Mouse (Mus musculus): ENCODE measurements around the gene 0610010F05Rik. TPM values are rescaled to one million over a fixed set of nuclear protein-coding genes. Genes with fewer than 3 reads are reported as not detected.

Gene 0610010F05Rik
- polyA plus RNA-seq (2015; fragmentation: Nextera tagmentation; extraction: Ambion mirVana) = 25.6 and 28.7 TPM in 2 replicates

DNA sequence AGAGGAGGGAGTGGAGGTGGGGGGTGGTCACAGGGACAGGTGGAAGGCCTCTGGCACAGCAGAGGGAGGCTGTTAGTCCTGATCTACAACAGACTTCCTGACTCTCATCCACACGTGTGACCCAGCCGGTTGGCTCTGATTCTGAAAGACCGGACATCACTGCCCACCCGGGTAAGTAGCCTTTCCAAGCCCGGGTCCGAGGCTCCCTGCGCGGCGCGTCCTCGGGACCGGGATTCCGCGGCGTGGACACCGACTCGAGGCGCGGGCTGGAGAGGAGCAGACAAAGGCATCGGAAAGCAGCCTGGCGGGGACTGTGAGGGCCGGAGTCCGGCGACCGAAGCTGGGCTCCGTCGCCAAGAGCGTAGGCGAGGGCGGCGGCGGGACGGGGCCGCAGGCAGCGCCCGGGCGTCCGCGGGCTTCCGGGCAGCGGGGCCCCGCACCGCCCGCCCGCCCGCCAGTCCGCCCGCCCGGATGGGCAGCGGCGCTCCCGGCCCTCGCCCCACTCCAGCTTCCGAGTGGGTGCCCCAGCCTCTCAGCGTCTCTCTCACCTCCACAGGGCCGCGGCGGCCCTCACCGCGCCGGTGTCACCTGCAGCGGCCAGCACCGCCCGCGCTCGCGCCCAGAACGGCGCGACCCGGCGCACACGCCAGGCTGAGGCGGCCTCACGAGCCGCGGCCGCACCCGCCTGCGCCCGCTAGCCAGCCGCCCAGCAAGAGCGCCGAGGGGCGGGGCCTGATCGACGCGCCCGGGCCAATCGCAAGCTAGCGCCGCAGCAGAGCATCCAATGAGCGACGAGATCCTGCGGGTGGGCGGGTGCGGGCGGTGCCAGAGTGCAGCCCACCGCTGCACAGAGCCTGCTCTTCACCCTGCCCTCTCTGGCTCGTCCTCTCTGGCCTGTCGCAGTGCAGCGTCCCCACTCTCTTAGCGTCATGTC is at the start of gene 0610010F05Rik:
Gene 0610010F05Rik, minus strand, starts transcription at position 695 of the 934 bp plus-strand sequence.
- peak; percentile 99 for ATAC-seq (ENCODE audit: insufficient number of reproducible peaks, insufficient read depth, low FRiP score, low TSS enrichment, low read depth)
- peak within 1 kb of the TSS; percentile 92 for H3K9ac ChIP-seq
- under 1% methylated on average over 73 of the region's 103 CpGs for WGBS

DNA sequence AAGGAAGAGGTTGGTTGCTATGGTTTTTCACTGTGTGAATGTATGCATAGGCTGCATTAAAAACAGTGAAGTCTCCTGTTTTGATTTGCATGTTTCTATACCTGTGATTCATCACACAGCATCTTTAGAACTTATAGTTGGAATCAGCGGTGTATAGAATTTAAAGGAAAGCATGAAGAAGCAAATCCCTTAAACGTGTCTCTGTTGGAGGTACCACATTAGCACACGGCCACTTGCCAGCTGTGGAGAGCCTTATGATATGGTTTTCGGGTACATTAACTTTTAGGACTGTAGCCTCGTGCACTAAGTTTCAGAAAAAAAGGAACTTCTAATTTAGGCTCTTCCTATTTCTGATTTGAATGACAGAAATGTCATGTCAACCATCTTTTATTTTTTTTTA is 49.1 kb upstream of the 0610010F05Rik start:
- WGBS = 84% methylated on average over 5 of the region's 5 CpGs
- Histone ChIP-seq H3K27me3 (no peaks in the 10 kb centered on the region), H3K4me2 (no peak overlapping the region), H3K27ac (no peak overlapping the region), H3K36me3 (peaks cover 60% of the 10 kb centered on the region), H3K9ac (no peak overlapping the region), H3K9me3 (no peaks in the 10 kb centered on the region), H3K4me3 (no peak overlapping the region), H3K4me1 (no peaks in the 10 kb centered on the region)
- ATAC-seq (ENCODE audit: insufficient number of reproducible peaks, insufficient read depth, low FRiP score, low TSS enrichment, low read depth) = no peak

More for the DNA sequence above, at the start of gene 0610010F05Rik:
- Histone ChIP-seq H3K9me3 (no peaks in the 10 kb centered on the region), H3K4me3 (peak within 1 kb of the TSS; percentile 88), H3K27ac (peak within 1 kb of the TSS; percentile 83), H3K4me1 (0 out of 2 replicates have a peak, but pooled peaks cover 3% of the 10 kb centered on the region), H3K27me3 (no peaks in the 10 kb centered on the region), H3K4me2 (peak within 1 kb of the TSS; percentile 86), H3K36me3 (peaks cover 11% of the 10 kb centered on the region)

DNA sequence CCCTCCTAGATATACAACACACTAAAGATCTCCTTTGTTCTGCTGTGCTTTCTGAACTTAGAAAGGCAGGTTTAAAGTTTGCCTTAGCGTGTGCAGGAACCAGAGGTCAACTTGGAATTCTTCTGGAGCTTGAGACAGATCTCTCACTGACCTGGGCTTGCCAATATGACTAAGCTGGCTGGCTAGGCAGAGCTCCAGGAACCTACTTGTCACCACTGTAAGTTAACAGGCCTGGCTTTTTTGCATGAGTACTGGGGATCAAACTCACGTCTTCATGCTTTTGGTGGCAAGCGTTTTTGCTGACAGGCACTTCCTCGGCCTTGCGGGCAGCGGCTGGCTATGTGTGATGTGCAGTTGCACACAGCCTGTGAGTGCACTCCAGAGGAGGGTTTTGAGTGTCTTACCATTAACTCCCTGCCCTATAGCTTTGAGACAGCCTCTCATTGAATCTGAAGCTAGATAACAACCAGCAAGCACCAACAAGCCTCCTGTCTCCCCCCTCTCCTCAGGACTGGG is 47.1 kb upstream of the 0610010F05Rik start:
- no peak for ATAC-seq (ENCODE audit: insufficient number of reproducible peaks, insufficient read depth, low FRiP score, low TSS enrichment, low read depth)
- Histone ChIP-seq H3K9me3 (no peaks in the 10 kb centered on the region), H3K4me2 (no peak overlapping the region), H3K27ac (no peak overlapping the region), H3K4me3 (no peak overlapping the region), H3K36me3 (peaks cover 64% of the 10 kb centered on the region), H3K4me1 (no peaks in the 10 kb centered on the region), H3K27me3 (no peaks in the 10 kb centered on the region), H3K9ac (no peak overlapping the region)
- WGBS = 95% methylated on average over 6 of the region's 6 CpGs

GRCm38 (mm10) chr11:23679044-23679642 is 45.7 kb upstream of the 0610010F05Rik start:
- Histone ChIP-seq H3K4me2 (no peak overlapping the region), H3K4me1 (no peaks in the 10 kb centered on the region), H3K9me3 (no peaks in the 10 kb centered on the region), H3K9ac (no peak overlapping the region), H3K27me3 (no peaks in the 10 kb centered on the region), H3K27ac (no peak overlapping the region), H3K4me3 (no peak overlapping the region), H3K36me3 (peaks cover 71% of the 10 kb centered on the region)
- ATAC-seq (ENCODE audit: insufficient number of reproducible peaks, insufficient read depth, low FRiP score, low TSS enrichment, low read depth) = no peak
- 52% methylated on average over 3 of the region's 3 CpGs for WGBS

GRCm38 (mm10) chr11:23676100-23676499 is 42.7 kb upstream of the 0610010F05Rik start:
- H3K4me2 ChIP-seq = no peak overlapping the region
- H3K9me3 ChIP-seq = no peaks in the 10 kb centered on the region
- H3K4me3 ChIP-seq = no peak overlapping the region
- H3K36me3 ChIP-seq = peaks cover 72% of the 10 kb centered on the region
- H3K4me1 ChIP-seq = no peaks in the 10 kb centered on the region
- whole genome bisulfite sequencing = 90% methylated on average over 5 of the region's 5 CpGs
- no peak overlapping the region for H3K9ac ChIP-seq
- ATAC-seq (ENCODE audit: insufficient number of reproducible peaks, insufficient read depth, low FRiP score, low TSS enrichment, low read depth) = no peak
- no peaks in the 10 kb centered on the region for H3K27me3 ChIP-seq
- no peak overlapping the region for H3K27ac ChIP-seq

GRCm38 (mm10) chr11:23672256-23672749 is 38.9 kb upstream of the 0610010F05Rik start:
- H3K4me2 ChIP-seq = no peak overlapping the region
- no peak for ATAC-seq (ENCODE audit: insufficient number of reproducible peaks, insufficient read depth, low FRiP score, low TSS enrichment, low read depth)
- 88% methylated on average over 4 of the region's 4 CpGs for WGBS

GRCm38 (mm10) chr11:23667128-23667527 is 33.7 kb upstream of the 0610010F05Rik start:
- Histone ChIP-seq H3K9ac (no peak overlapping the region), H3K4me2 (peak overlapping the region; percentile 64), H3K36me3 (peaks cover 15% of the 10 kb centered on the region), H3K4me1 (peaks cover 12% of the 10 kb centered on the region), H3K27ac (no peak overlapping the region), H3K27me3 (no peaks in the 10 kb centered on the region), H3K4me3 (peak overlapping the region; percentile 93), H3K9me3 (no peaks in the 10 kb centered on the region)
- no peak for ATAC-seq (ENCODE audit: insufficient number of reproducible peaks, insufficient read depth, low FRiP score, low TSS enrichment, low read depth)
- 49% methylated on average over 3 of the region's 3 CpGs for WGBS

More at GRCm38 (mm10) chr11:23672256-23672749, 38.9 kb upstream of the 0610010F05Rik start:
- Histone ChIP-seq H3K4me3 (no peak overlapping the region), H3K9ac (no peak overlapping the region), H3K27ac (no peak overlapping the region), H3K4me1 (peaks cover under 1% of the 10 kb centered on the region; the same call in 1 of the 2 replicates), H3K9me3 (no peaks in the 10 kb centered on the region), H3K27me3 (no peaks in the 10 kb centered on the region), H3K36me3 (peaks cover 58% of the 10 kb centered on the region)

DNA sequence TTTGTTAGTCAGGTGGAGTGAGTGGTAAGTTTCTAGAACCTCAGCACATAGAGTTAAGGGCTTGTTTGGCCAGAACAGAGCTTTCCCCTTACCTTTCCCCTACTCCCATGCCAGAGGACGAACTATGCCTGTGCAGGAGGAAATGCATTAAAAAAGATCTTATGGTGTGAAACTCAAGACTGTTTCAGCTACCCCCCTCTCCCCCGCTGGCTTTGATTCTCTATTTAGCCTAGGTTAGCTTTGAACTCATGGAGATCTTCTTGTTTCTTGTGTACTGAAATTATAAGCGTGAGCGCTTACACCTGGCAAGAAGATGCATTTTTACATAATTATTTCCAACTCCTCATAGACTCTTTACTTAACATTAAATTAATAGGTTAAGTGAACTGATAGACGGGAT is 33.1 kb upstream of the 0610010F05Rik start:
- Histone ChIP-seq H3K4me2 (peak overlapping the region; percentile 64), H3K36me3 (peaks cover 15% of the 10 kb centered on the region), H3K9ac (peak overlapping the region; percentile 91), H3K9me3 (no peaks in the 10 kb centered on the region), H3K4me3 (peak overlapping the region; percentile 93), H3K4me1 (peaks cover 12% of the 10 kb centered on the region), H3K27ac (peak overlapping the region; percentile 95), H3K27me3 (no peaks in the 10 kb centered on the region)
- WGBS = 7% methylated on average over 5 of the region's 5 CpGs
- ATAC-seq (ENCODE audit: insufficient number of reproducible peaks, insufficient read depth, low FRiP score, low TSS enrichment, low read depth) = no peak

- Histone ChIP-seq H3K4me3 (peak within 1 kb of the TSS; percentile 93), H3K9me3 (no peaks in the 10 kb centered on the region), H3K4me1 (peaks cover 12% of the 10 kb centered on the region), H3K36me3 (peaks cover 13% of the 10 kb centered on the region), H3K27ac (peak within 1 kb of the TSS; percentile 95), H3K9ac (peak within 1 kb of the TSS; percentile 91), H3K4me2 (peak within 1 kb of the TSS; percentile 64), H3K27me3 (no peaks in the 10 kb centered on the region)
- peak; percentile 99 for ATAC-seq (ENCODE audit: insufficient number of reproducible peaks, insufficient read depth, low FRiP score, low TSS enrichment, low read depth)
- under 1% methylated on average over 49 of the region's 49 CpGs for WGBS
Observed at GRCm38 (mm10) chr11:23665798-23666501, 32.5 kb upstream of the 0610010F05Rik start, which contains the start of gene Pex13. Gene Pex13 (minus strand): TSS chr11:23665959.

DNA sequence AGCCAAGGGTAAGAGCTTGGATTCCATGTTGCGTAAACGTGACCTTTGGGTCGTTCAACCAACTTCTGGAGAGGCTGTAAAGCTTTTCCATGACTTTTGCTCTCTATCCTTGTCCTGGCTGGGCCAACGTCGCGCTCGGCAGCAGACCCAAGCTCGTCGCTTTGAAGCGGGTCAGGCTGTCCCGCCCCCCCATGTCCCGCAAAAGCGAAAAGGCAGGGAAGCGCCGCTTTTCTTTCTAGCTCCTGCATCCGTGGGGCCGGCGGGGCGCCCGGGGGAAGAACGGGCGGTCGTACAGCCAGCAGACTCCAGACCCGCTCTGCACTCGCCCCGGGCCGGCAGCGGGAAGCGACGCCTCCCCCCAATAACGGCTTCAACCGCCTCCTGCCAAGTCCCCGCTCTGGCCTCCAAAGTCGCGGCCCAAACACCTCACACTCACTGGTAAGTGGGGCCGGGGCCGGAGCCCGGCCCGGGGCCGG is 31.9 kb upstream of the 0610010F05Rik start, which contains the start of gene Pus10:
Gene Pus10, plus strand, starts transcription at position 364 of the 476 bp plus-strand sequence.
- ATAC-seq (ENCODE audit: insufficient number of reproducible peaks, insufficient read depth, low FRiP score, low TSS enrichment, low read depth) = 0 out of 2 replicates have a peak, but pooled peaks have one; percentile 10
- Histone ChIP-seq H3K9me3 (no peaks in the 10 kb centered on the region), H3K27ac (peak within 1 kb of the TSS; percentile 95), H3K36me3 (peaks cover 9% of the 10 kb centered on the region; the same call in 1 of the 2 replicates), H3K4me2 (peak within 1 kb of the TSS; percentile 64), H3K9ac (peak within 1 kb of the TSS; percentile 91), H3K4me1 (peaks cover 15% of the 10 kb centered on the region), H3K4me3 (peak within 1 kb of the TSS; percentile 93), H3K27me3 (no peaks in the 10 kb centered on the region)
- WGBS = under 1% methylated on average over 32 of the region's 40 CpGs

Measured in embryonic facial prominence, embryonic 13.5 days (tissue).